Mouse (Mus musculus) Patski (cell line): ENCODE measurements around the gene 1700056E22Rik. TPM values are rescaled to one million over a fixed set of nuclear protein-coding genes. Genes with fewer than 3 reads are reported as not detected.

Experiments
- ATAC-seq: fragments of 100-300 bp; one replicate; pipeline ENCODE4 v1.8.0; 2021
- CTCF ChIA-PET: fragments of 350-600 bp; sonication (Branson Sonifier 250); formaldehyde crosslinking; loops from one replicate; lab custom pipeline; 2022; ENCODE audit warnings: inconsistent platforms; lab: Charles Lee
- POLR2A ChIA-PET: fragments of 350-600 bp; sonication (Branson Sonifier 250); formaldehyde crosslinking; loops from one replicate; lab custom pipeline; 2022; ENCODE audit warnings: antibody characterized with exemption, inconsistent platforms; lab: Charles Lee
- DNase-seq: peaks from one replicate; pipeline ENCODE4 v3.0.0-alpha.2; 2011; ENCODE audit warnings: low read depth, low spot score
- H3K27me3 ChIP-seq: fragments of 371-371 bp; one replicate; pipeline ENCODE4 v1.5.1; 2021
- CTCF ChIP-seq: fragments of 100-300 bp; IDR thresholded peaks from one replicate; pipeline ENCODE4 v1.5.1; 2021
- in situ Hi-C: fragments of 300-500 bp; cut with MboI; formaldehyde crosslinking; loops from 3 replicates; pipeline ENCODE4 v1.11.1; 2018; ENCODE audit warnings: low pct_unique_long_range_greater_than_20kb, mixed read lengths
- polyA plus RNA-seq: library from polyadenylated mRNA; unstranded; gene quantifications from one replicate; pipeline ENCODE4 v1.2.3, GENCODE M21; 2021

Gene 1700056E22Rik
- polyA plus RNA-seq, 1 experiment from 2014 or later, result 3.4 TPM

DNA sequence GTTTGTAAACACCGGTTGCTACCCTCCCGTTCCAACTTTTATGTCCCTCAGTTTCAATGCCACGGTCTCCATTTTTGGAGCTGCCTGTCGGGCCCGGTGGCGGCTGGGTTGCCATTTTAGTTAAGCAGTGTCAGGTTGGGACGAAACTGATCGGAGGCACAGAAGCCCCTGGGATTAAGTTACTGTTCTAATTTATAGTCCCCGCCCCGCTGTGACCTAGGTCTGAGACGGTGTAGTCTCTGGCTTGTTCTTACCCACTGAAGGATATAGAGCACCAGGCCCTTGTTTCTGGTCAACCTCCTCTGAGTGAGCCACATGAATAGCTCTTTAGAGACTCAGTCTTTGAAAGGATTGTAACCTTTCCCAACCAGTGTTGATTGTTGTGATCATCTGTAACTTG lies 6.1 kb upstream of the 1700056E22Rik start:
- no peaks in the 10 kb centered on the region for H3K27me3 ChIP-seq
- in situ Hi-C loops, result no loop called here
- POLR2A ChIA-PET, result interaction anchor here (0.6 to 1.0 kb wide), 2 partner anchors 148 to 224 kb away, joined by 6 read pairs; no protein-coding TSS in a partner anchor
- DNase-seq (no peak), ATAC-seq (no peak)
- TF ChIP-seq CTCF, result no peak
- CTCF ChIA-PET, result no interaction called here

- CTCF ChIA-PET, result no interaction called here
These were observed 5.2 kb upstream of the 1700056E22Rik start for GRCm38 (mm10) chr1:184039301-184039700.

DNA sequence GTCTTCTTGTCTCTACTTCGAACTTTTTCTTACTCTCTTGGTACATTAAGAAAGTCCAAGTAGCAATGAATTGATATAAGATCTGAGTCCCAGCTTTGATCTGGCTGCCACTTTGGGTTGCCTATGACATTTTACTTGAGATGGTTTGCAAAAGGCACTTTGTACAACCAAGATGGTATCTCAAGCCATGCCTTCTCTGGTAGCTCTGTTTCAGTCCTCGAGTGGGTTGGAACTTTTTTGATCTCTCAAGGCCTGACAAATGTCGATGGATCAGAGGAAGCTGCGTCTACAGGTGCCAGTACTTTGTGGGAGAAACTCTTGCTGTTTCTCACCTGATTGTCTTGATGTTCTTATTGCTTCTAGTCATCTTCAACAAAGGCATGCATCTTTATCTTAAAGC lies 3.7 kb upstream of the 1700056E22Rik start:
- no peak for ATAC-seq
- in situ Hi-C loops, result loop anchor here (5.0 kb wide), 2 partner anchors 199 to 256 kb away; no protein-coding TSS in a partner anchor
- H3K27me3 ChIP-seq, result no peaks in the 10 kb centered on the region
- ChIA-PET POLR2A (interaction anchor here (0.6 to 1.2 kb wide), 2 partner anchors 25 to 104 kb away, joined by 4 read pairs; no protein-coding TSS in a partner anchor), CTCF (no interaction called here)
- no peak for TF ChIP-seq CTCF
- no peak for DNase-seq

More at GRCm38 (mm10) chr1:184039301-184039700, 5.2 kb upstream of the 1700056E22Rik start:
- no peak for TF ChIP-seq CTCF
- in situ Hi-C loops, result loop anchor here (5.0 kb wide), 2 partner anchors 198 to 257 kb away; no protein-coding TSS in a partner anchor
- POLR2A ChIA-PET, result no interaction called here
- H3K27me3 ChIP-seq, result no peaks in the 10 kb centered on the region
- no peak for ATAC-seq
- DNase-seq, result no peak

- DNase-seq, result no peak
- in situ Hi-C loops, result loop anchor here (5.0 kb wide), 2 partner anchors 202 to 253 kb away; no protein-coding TSS in a partner anchor
- CTCF ChIA-PET, result no interaction called here
- POLR2A ChIA-PET, result interaction anchor here (0.5 to 0.6 kb wide), 2 partner anchors 25 to 147 kb away, joined by 3 read pairs; no protein-coding TSS in a partner anchor
- TF ChIP-seq CTCF, result no peak
- no peaks in the 10 kb centered on the region for H3K27me3 ChIP-seq
- no peak for ATAC-seq
These were observed 1.3 kb upstream of the 1700056E22Rik start for GRCm38 (mm10) chr1:184035346-184035903.

DNA sequence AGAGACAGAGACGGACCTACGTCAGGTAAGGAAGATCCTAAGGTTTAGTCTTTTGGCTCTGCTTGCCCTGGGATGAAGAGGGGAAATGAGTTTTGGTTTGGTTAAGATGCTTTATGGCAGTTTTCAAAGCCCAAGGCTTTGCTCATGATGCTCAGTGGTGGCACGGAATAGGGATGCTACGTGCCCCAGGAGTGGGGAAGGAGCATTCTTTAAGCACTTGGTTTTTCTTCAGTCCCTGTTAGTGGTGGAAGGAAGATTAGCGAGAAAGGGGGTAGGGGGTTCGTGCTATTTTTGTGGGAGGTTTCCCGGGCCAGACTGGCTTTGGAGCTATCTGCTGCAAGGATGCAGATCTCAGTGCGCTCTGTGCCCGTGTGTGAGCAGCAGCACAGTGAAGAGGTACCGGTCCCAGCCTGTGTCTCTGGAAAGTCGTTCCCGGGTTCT lies 660 bp upstream of the 1700056E22Rik start:
- ChIA-PET POLR2A (interaction anchor here (1.0 kb wide), 1 partner anchor 31 kb away, joined by 3 read pairs; no protein-coding TSS in a partner anchor), CTCF (no interaction called here)
- ATAC-seq (no peak), DNase-seq (no peak)
- TF ChIP-seq CTCF, result no peak
- no peaks in the 10 kb centered on the region for H3K27me3 ChIP-seq
- in situ Hi-C loops, result loop anchor here (5.0 kb wide), 2 partner anchors 203 to 252 kb away; no protein-coding TSS in a partner anchor

- no peaks in the 10 kb centered on the region for H3K27me3 ChIP-seq
- ChIA-PET POLR2A (interaction anchor here (1.0 to 1.5 kb wide), 5 partner anchors 33 to 594 kb away, joined by 3 to 4 read pairs (median 3); no protein-coding TSS in a partner anchor), CTCF (no interaction called here)
- in situ Hi-C loops, result no loop called here
- peak; percentile 42 for DNase-seq
- ATAC-seq, result peak; percentile 61
- TF ChIP-seq CTCF, result no peak
These were observed 601 bp downstream of the 1700056E22Rik start for GRCm38 (mm10) chr1:184033390-184034010.

GRCm38 (mm10) chr1:184032682-184033389 lies 1.3 kb downstream of the 1700056E22Rik start:
- no peaks in the 10 kb centered on the region for H3K27me3 ChIP-seq
- ATAC-seq, result no peak
- in situ Hi-C loops, result no loop called here
- TF ChIP-seq CTCF, result no peak
- ChIA-PET POLR2A (interaction anchor here (1.0 to 1.5 kb wide), 4 partner anchors 201 to 593 kb away, joined by 3 to 4 read pairs (median 4); no protein-coding TSS in a partner anchor), CTCF (no interaction called here)
- no peak for DNase-seq

- no peak for ATAC-seq
- no peaks in the 10 kb centered on the region for H3K27me3 ChIP-seq
- DNase-seq, result no peak
- ChIA-PET CTCF (no interaction called here), POLR2A (no interaction called here)
- TF ChIP-seq CTCF, result no peak
- in situ Hi-C loops, result no loop called here
These were observed 3.9 kb downstream of the 1700056E22Rik start for GRCm38 (mm10) chr1:184030070-184030802.

DNA sequence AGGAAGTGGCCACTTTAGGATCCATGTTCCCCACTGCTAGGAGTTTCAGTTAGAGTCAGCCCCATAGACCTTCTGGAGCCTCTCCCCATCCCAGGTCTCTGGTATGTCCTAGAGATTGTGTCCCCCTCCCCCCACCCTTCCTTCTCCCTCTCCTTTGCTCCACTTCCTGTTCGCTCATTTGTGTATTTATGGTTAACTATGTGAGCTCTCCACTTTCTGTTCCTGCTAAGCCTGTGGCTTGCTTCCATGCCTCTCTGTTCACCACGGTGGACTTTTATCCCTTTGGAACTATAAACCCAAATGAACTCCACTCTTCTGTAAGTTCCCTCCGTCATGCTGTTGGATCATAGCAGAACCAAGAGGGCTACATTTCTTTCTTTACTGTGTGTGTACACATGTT lies 7.1 kb downstream of the 1700056E22Rik start:
- ATAC-seq (no peak), DNase-seq (no peak)
- CTCF ChIA-PET, result no interaction called here
- POLR2A ChIA-PET, result no interaction called here
- TF ChIP-seq CTCF, result no peak
- H3K27me3 ChIP-seq, result no peaks in the 10 kb centered on the region
- in situ Hi-C loops, result no loop called here

DNA sequence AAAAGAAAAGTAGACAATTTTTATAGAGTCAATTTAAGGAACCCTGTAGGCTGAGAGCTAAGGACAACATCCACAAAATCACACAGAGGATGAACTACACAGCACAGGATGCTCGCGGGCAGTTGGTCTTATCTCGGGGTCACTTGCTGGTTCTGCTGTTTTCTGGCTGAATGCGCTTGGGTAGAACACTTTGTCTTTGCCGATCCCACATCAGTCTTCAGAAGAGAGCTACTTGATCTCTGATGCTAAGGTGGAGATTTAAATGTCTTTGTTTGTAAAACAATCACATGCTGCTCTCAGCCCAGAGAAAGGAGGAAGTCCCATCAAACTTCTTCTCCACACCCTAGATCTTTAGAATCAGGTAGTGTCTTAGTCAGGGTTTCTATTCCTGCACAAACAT lies 9.0 kb downstream of the 1700056E22Rik start:
- TF ChIP-seq CTCF, result no peak
- in situ Hi-C loops, result no loop called here
- ChIA-PET CTCF (no interaction called here), POLR2A (no interaction called here)
- H3K27me3 ChIP-seq, result no peaks in the 10 kb centered on the region
- no peak for DNase-seq
- no peak for ATAC-seq
